Mouse (Mus musculus) brown adipose tissue, adult 24 weeks (tissue): ENCODE measurements around the gene Snd1. TPM values are rescaled to one million over a fixed set of nuclear protein-coding genes. Genes with fewer than 3 reads are reported as not detected.

ENCODE experiments used
- H3K27ac ChIP-seq: fragments of 200-500 bp; replicated peaks from 2 replicates; pipeline ENCODE4 v1.5.1; 2012; ENCODE audit warnings: low read depth, mild to moderate bottlenecking, low read length
- H3K4me1 ChIP-seq: fragments of 200-500 bp; 2 replicates; pipeline ENCODE4 v1.6.1; 2012; ENCODE audit warnings: low read length, mixed read lengths; ENCODE audit not compliant: control insufficient read depth, insufficient read depth, insufficient read length
- H3K4me3 ChIP-seq: fragments of 200-500 bp; 2 replicates; pipeline ENCODE4 v1.5.1; 2012; ENCODE audit warnings: low read depth, mild to moderate bottlenecking, low read length, moderate library complexity; ENCODE audit not compliant: insufficient read depth
- polyA plus RNA-seq: library from polyadenylated mRNA; stranded (reverse); fragments of >200 nt; gene quantifications from 2 replicates; pipeline ENCODE4 v1.2.4, GENCODE M21; 2012; ENCODE audit not compliant: missing spikeins, insufficient read depth, insufficient read length

Snd1 gene
- polyA plus RNA-seq, 1 experiment: 25.4 TPM

DNA sequence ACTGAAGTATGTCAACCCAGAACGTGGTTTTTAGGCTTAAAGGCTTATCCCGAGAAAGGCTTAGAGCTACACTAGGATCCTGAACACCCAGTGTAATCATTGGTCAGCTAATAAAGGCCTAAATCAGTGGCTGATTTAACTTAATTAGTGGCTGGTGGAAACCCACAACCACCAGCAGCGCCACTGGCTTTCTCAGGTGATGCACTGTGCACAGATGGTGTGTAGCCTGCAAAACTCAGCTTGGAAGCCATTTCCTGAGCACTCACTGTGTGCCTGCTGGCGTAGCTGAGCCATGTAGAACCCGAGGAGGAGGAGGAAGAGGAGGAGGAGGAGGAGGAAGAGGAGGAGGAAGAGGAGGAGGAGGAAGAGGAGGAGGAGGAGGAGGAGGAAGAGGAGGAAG is 503.1 kb downstream of the Snd1 start:
- Histone ChIP-seq H3K4me1 (peaks cover 7% of the 10 kb centered on the region), H3K27ac (no peak overlapping the region), H3K4me3 (no peak overlapping the region)

DNA sequence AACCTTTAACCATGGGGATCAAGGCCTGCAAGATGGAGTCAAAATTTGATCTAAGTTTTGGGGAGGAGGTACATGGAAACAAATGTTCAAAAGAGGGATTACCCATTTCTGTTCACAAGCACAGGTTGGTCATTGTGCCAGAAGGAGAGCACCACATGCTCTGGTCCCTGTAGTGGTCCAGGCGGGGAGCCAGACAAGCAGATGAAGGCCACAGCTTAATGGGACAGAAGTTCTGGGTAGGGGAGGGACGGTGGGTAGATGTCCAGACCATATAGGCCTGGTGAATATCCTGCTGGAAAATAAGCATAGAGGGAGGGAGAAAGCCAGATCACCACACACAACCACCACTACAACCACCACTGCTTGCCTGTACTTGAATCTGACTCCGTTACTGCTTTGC is 503.9 kb downstream of the Snd1 start:
- no peak overlapping the region for H3K4me3 ChIP-seq
- no peak overlapping the region for H3K27ac ChIP-seq
- peaks cover 7% of the 10 kb centered on the region for H3K4me1 ChIP-seq

DNA sequence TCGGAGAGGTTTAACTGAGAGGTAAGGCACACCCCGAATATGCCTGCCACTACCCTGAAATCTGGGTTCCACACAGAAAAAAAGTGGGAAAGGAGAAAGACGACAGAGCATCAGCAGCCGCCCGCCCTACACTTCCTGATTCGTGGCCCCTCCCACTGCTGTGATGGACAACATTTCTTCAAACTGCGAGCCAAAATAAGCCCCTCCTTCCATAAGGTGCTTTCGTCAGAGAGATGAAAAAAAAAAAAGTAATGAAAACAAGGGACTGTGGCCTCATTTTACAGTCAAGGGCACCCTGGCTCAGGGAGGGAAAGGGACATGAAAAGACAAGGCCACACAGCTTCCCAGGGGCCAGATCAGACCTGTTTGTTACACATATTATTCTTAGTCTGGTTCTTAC is 504.6 kb downstream of the Snd1 start:
- Histone ChIP-seq H3K4me3 (no peak overlapping the region), H3K4me1 (peaks cover 7% of the 10 kb centered on the region), H3K27ac (no peak overlapping the region)

DNA sequence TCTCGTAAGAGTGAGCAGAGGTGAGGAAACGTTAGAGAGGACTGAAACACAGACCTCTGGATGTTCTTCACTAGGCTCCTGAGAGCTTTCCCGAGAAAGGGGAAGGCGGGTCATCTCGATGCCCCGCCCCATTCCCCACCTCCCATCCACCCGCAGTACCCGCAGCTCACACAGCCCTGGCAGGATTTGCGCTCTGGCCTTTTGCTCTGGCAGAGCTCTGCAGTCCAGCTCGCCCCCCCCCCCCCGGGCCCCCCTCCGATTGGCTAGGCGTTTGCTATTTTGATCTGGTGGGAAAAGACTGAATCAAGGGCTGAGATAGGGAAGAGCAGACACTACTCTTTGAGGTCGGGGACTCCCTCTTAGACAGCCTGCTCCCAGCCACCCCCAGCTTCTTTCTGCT is 505.3 kb downstream of the Snd1 start:
- H3K4me3 ChIP-seq: peak overlapping the region; percentile 54
- H3K27ac ChIP-seq: no peak overlapping the region
- peaks cover 7% of the 10 kb centered on the region for H3K4me1 ChIP-seq

DNA sequence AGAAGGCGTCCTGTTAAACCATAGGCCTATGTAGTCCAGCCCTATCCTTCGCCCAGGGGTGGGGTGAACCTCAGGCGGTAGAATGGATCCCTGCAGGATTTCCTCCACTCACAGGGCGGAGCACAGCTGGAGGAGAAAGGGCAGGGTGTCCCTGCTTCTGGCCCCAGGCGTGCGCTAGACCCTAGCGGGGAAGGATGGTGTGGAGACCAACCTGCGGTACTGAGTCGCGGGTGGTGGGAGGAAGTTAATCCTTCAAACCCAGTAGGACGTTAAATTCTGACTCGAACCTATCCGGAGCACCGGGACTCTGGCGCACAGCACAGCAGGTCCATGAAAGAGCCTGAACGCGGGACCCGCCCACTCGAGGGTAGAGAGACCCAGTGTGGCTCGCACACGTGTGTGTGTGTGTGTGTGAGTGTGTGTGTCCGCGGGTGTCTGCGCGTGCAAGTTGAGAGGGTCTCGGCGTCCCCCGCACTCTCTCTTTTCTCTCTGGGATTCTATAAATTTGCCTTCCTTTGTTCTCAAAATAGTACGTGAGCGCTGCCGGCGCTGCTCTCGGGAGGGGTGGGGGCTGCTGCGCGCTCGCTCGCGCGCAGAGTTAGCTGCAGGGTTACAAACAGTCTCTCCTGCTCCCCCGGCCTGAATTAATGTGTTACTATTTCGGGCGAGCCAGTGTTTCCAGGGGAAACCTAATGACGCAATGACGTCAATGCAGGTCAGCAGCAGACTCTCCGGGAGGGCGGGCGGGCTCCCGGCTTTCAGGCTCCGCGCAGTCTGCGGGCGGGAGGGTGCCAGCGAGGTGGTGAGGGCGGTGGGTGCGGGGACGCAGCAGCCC is 506.0 kb downstream of the Snd1 start:
- Histone ChIP-seq H3K4me3 (peak overlapping the region; percentile 54), H3K27ac (no peak overlapping the region), H3K4me1 (peaks cover 7% of the 10 kb centered on the region)

DNA sequence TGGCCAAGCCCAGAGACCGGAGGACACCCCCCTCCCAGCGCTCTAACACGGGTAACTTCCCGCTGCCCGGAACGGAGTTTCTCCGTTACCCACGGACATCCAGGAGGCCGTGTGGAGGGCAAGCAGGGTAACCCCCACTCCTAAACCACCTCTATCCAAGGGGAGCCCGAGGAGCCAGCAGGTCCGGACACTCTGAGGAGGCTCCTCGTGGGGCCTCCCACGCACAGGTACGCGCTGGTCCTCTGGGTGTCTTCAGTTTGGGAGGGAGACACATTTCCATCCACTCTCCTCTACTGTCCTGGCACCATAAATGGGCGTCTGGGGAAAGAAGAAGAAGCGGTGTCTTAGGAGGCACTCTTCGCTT is 506.6 kb downstream of the Snd1 start:
- Histone ChIP-seq H3K4me1 (peaks cover 7% of the 10 kb centered on the region), H3K27ac (no peak overlapping the region), H3K4me3 (peak overlapping the region; percentile 54)

DNA sequence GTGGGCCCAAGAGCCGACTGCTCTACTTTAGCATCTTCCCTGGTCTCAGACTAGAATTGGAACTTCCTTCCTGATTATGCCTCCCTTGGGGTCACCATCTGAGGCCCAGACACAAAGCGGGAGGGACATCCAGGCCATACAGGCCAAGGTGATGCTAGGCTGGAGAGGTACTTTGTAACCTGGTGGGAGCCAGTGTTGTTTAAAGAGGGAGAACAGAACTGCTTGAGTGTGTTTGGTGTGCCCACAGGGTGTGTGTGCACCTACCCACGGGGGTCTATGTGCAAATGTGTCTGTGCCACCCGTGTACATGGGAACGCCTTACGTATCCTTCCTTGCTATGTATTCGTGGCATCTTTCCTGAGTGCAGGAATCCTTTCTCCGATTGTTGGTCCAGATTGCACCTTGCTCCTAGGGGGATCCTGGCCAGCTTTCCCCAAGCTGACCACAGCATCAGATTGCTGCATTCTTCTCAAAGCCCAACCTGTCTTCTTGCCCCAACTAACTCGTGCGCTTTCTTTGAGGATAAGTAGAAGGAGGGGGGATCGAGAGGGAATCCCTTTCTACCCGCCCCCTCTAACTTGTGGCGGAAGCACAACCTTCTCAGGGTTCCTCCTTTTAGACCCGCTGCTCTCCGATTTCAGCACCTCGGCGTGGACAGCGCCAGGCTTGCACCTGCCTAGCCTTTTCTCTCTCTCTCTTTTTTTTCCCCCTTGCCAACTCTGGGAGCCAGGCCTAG is 507.2 kb downstream of the Snd1 start:
- Histone ChIP-seq H3K27ac (no peak overlapping the region), H3K4me3 (peak overlapping the region; percentile 54; the same call in 1 of the 2 replicates), H3K4me1 (peaks cover 7% of the 10 kb centered on the region)

DNA sequence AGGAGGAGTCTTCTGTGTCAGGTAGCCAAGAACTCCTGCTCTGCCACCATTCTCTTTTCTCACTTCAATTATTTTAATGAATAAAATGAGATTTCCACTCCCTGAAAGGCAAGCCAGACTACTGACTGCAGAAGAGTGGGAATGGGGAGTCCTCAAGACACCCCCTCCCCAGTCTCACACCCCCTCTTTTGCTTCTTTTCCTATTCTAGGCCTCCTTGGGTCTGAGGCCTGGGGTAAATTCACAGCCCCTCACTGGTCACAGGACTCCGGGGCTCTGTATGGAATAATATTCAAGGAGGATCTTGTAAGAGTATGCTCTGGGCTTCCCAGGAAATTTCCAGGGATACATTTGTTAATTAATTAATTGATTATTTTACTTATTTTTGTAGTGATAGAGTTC is 507.9 kb downstream of the Snd1 start:
- Histone ChIP-seq H3K27ac (no peak overlapping the region), H3K4me1 (peaks cover 11% of the 10 kb centered on the region), H3K4me3 (no peak overlapping the region)

Other genes starting within 250 kb of the Snd1 start
- 6.8 and 11.5 TPM in 2 replicates for gene Zfp800, start 77.1 kb upstream of the Snd1 start, polyA plus RNA-seq
- 65.6 and 67.5 TPM in 2 replicates for gene Arf5, start 51.6 kb upstream of the Snd1 start, polyA plus RNA-seq
- not detected in 2 replicates for gene Fscn3, start 47.4 kb upstream of the Snd1 start, polyA plus RNA-seq
- gene Gcc1, start 46.7 kb upstream of the Snd1 start, polyA plus RNA-seq: 4.1 and 5.7 TPM in 2 replicates
- gene Pax4, start 25.8 kb upstream of the Snd1 start, polyA plus RNA-seq: not detected in 2 replicates